Mouse (Mus musculus): ENCODE data around the gene Idh3g.

Idh3g gene

DNA sequence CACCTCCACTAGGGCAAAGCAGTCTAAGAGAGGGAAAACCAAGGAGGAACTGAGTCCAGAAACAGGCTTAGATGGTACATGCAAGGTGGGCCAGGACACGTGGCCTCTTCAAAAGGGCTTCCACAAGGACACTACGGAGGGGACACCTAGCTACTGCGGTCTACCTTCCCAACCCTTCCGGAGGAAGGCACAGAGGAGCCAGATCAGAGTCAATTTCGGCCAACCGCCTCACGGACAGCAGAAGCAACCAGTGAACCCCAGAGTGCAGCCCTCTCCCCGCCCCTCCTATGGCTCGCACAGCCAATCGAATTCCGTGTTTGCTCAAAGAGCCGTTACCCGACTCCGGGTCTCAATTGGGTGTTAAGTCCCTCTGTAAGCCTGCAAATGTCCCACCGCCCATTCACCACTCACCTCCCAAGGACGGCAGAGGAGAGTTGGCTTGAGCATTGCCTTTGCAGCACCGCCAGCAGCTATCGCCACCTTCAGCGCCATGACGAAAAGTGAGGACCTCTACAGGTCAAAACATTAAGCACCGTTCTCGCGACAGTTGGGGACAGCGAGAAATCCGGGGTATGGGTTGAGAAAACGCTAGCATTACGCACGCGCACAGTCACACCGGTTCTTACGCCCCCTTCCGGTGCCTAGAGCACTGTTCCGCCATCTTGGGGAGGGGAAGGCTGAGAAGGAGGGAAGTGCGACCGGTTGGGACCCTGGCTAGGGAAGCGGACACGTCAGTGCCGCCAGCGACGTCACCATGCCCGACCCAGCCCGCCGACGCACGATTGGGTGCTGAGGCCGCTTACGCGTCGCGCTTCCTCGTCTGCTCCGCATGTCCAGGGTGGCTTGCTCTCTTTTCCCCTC lies at the start of gene Idh3g, which contains the start of gene Ssr4:
TSS of gene Idh3g (minus strand) at position 534 of the 861 bp plus-strand sequence.
TSS of gene Ssr4 (plus strand) at position 665 of the 861 bp plus-strand sequence.
- peak; percentile 91 for DNase-seq (ENCODE audit: low spot score)

DNA sequence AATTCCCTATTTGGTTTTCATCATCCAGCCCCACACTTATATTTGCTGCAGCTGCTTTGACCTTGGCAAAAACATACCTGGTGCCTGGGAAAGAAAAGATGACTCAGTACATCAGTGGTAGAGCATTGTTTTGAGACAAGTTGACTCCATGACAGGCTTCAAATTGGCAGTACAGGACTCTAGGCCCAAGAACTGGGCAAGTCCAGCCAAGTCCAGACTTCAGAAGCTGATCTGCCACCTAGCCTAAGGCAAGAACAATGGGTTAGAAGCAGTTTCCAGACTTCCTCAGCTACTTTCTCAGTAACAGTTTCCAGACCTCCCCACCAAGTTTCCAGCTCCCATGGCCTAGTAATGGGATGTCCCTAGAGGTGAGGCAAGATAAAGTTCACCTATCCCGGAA lies 49.0 kb upstream of the Idh3g start:
- no peak for DNase-seq (ENCODE audit: low spot score)

DNA sequence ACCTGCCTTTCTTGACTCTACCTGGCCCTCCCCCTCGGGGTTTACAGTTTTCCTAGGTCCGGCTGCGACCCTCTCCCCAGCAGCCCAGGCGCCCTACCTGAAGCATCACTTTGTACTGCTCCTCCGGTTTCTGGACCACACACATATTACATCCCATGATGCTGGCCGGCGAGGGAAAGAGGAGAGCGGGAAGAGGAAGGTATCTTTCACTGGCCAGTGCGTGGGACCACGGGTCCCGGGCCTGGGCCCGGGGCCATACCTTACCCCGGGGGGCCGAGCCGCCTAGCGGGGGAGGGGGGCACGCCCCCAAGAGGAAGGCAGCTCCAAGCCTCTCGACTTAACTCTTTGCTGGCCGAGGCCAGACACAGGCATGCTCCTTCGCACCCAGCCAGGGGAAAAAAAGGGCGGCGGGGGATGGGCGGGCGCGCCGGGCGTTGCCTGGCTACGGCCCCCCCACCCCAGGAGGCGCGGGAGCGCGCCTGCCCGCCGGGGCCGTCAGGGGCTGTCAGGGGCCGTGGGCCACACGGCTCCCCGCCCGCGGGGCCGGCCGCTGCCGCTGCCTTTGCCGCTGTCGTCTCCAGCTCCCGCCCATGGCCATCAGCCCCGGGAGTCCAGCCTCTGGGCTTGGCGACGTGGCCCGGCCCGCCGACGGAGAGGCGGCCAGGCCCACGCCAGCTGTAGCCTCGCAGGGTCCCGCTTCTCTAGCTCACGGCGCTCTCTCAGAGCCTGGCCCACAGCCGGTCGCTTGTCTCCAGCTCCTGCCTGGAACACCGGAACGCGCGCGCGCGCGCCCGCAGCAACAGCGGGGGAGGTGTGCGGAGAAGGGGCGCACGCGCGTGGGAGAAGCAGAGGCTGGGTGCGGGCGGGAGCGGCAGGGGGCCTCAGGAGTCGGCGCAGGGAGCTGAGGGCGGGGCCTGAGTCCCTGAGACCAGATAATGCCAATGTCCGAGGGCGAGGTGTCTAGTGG lies 37.8 kb upstream of the Idh3g start, which contains the start of gene Pdzd4:
TSS of gene Pdzd4 (minus strand) at position 785 of the 967 bp plus-strand sequence.
- no peak for DNase-seq (ENCODE audit: low spot score)

DNA sequence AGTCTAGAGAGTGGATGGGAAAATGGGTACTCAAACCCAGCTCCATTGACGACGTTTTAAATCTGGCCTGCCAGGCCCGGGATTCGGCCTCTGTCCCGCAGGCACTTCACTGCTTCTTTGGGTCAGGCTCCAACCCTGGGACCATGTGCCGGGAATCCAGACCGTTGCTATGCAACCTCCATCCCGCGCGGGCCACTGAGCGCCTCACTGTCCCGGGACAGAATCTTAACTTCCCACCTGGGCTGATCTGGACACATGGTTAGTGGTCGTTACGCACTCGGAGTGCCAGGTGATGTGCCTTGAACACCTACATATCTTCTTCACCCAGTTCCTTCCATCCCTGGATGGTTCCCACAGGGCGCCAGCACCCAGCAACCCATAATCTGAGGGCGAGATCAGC lies 37.0 kb upstream of the Idh3g start:
- no peak for DNase-seq (ENCODE audit: low spot score)

DNA sequence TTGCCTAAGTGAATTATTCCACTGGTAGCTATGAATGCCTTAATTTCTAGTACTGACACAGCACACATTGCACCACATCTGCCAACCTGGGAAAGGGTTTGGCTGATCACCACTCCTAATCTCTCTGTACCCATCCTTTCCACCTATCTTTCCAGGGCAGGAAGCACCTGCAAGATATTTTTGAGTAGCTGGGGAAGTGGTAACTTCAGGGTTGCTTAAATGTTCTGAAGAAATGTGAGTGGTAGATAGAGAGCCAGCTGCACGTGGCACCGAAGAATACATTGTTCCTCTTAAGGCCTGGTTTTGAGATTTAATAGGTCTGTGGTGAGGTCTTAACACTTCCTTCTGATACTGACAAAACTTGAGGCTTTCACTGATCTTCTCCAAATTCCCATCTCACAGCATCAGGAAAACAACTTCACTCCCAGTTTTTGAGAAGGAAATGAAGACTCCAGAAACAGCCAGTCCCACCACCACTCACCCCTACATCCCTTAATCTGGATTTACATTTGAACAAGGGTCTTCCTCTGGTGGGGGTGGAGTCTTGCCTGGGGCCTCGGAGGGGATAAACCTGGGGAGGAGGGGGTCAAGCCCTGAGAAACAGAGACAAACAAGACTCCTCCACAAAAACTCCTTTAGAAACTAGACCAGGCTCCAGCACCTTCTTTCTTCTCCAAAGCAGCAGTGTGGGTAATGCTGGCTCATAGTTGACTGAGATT lies 30.1 kb upstream of the Idh3g start:
- DNase-seq (ENCODE audit: low spot score), result no peak

DNA sequence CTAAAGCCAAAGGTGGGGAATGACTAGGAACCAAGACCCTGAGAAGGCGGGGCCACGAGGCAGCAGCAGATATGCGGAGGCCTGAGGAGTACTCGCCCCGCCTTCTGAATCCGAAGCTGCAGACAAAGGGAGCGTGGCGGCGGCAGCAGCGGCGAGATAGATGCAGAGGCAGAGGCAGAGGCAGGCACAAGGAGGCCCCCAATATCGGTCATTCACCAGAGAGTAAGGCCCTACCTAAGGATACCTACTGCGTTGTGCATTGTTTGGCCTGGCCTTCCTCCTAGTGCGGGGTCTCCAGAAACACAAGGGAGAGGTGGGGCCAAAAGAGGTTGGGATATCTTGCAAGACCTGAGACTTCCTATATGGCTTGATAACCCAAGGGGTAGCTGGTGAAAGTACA lies 28.4 kb upstream of the Idh3g start:
- DNase-seq (ENCODE audit: low spot score), result no peak

DNA sequence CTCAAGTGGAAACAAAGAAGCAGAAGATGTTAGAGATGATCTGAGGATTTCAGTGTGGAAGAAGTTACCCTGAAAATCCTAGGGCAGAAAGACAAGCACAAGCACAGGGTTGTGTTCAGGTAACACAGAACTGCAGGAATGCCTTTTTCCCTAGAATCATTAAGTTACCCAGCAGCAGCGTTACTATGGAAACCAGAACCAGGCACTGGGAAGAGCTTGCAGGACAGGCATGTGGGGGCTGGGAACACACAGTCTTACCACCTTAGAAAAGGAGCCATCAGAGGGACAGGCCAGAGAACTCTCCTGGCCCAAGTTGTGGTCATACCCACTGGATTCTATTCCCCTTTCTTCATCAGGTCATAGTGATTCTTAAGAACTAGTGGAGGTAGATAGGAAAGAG lies 19.1 kb upstream of the Idh3g start:
- DNase-seq (ENCODE audit: low spot score), result no peak

DNA sequence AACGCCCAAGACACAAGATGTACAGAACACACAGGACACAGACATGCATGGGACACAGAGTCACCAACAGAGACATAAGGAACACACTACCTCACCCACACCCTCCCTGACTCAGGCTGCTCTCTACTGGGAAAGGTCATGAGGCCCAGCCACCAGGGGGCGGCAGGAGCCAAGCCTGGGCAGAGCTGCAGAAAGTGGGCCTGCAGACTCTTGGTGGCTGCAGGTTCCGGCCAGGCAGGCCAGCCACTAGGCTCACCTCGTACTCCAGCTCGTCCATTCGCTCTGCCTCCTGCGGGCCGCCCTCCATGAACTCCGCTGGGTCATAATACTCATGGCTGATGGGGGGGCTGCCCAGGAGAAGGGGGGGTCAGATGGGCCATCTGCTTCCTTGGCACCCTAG lies 11.8 kb upstream of the Idh3g start:
- DNase-seq (ENCODE audit: low spot score), result no peak

DNA sequence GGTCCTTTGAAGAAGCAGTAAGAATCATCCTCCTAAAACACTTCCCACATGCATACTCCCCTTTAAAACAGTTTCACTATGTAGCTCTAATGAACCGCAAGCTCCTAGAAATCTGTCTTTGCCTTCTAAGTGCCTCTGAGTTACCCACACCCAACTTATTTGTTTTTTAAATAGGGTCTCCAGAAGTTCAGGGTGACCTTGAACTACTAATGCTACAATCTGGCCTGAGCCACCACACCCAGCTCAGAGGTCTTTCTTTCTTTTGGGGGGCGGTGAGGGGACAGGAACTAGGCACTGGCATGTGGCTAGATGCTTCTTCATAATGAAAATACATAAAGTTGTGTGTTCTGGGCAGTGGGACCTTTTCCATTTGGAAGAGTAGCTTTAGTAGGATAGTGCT lies 10.8 kb upstream of the Idh3g start:
- no peak for DNase-seq (ENCODE audit: low spot score)

DNA sequence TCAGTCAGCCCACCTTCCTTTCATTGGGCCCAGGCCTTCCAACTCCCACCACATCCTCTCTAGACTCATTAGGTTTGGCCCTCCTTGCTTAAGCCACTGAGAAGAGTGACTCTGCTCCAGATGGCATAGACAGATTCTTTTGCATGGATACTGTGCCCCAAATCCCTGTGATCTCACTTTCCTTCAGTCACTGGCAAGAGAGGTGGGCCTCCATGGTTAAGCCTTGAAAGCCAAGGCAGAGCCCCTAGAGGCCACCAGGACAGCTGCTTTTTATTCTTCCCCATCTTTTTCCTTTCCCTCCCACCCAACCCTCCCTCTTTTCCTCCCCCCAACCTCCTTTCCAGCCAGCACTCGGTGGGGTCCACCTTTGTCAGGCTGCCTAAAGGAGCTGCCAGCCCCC lies 6.8 kb upstream of the Idh3g start:
- no peak for DNase-seq (ENCODE audit: low spot score)

DNA sequence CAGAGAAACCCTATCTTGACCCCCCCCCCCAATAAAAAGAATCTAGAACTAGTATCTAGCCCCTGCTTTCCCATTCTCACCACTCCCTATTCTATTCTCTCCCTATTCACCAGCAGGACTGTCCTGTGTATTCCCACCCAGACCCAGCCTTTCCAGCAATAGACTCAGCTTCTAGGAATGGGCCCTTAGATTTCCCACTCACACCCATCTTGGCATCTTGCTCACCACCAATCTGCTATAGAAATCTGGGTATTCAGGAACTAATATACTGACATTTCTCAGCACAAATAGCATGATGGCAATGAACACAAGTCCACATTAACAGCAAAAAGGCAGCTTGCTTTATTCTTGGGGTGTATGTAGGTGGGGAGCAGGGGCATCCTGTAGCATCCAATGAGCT lies 6.3 kb upstream of the Idh3g start:
- DNase-seq (ENCODE audit: low spot score), result no peak

DNA sequence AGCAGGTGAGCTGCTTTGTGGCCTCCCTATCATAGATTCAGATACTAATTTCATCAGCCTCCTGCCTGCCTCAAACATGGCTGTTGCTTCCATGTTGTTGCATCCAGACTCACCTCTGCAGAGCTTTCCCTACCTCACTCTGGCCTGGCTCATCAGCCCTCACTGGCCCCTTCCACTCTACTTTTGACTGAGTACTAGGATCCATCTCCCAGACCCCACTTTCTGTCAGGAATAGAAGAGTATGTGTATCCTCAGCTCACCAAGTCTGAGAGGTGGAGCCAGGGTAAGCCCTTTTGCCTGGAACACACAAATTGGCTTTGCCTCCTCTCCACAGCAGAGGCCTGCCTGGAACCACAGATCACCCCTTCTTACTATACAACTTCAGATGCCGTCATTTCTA lies 1.8 kb upstream of the Idh3g start:
- no peak for DNase-seq (ENCODE audit: low spot score)

DNA sequence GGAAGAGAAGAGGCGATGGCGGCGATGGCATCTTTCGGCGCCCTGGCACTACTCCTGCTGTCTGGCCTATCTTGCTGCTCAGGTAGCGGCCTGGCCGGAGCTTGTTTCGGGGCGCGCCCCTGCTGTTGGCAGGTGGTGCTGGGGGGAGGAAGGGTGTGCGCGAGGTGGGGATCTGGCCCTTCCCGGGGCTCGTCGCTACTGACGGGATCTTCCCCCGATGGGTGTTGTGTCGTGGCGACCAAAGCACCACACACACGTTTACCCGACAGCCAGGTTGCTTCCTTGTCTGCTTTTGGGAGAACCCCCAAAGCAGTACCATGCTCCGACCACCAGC lies 495 bp upstream of the Idh3g start:
- no peak for DNase-seq (ENCODE audit: low spot score)

DNA sequence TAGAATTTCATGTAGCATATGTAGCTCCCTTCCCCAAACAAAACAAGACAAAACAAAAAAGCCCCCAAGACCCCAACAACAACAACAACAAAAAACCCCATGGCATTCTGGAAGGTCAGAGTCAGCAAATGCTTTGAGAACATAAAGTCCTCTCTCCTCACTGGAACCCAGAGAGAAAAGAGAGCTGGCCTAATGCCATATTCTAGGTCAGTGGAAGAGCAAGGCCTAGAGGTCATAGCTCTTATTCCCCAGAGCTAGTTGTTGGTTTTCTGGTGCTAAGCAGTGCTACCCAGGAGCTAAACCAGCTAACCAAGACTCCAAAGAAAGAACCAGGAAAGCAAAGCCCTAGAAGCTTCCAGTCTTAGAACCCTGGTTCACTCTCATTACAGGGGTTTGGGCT lies 1.0 kb downstream of the Idh3g start:
- DNase-seq (ENCODE audit: low spot score), result no peak

DNA sequence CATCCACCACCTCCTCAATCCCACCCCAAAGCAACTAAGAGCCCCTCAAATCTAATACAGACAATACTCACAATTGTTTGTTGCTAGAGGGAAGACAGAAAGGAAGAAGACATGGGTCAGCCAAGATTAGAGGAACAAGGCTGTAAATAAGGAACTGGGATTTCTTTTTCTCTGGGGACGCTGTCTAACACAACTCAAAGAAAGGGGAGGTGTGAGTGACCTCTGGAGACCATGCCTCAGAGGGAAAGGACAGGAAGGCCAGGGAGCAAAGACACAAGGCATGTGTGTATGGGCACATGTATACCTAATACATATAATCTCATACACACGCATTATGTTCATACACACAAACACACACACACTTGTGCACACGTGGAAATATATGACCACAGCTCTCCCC lies 4.5 kb downstream of the Idh3g start:
- DNase-seq (ENCODE audit: low spot score), result no peak

DNA sequence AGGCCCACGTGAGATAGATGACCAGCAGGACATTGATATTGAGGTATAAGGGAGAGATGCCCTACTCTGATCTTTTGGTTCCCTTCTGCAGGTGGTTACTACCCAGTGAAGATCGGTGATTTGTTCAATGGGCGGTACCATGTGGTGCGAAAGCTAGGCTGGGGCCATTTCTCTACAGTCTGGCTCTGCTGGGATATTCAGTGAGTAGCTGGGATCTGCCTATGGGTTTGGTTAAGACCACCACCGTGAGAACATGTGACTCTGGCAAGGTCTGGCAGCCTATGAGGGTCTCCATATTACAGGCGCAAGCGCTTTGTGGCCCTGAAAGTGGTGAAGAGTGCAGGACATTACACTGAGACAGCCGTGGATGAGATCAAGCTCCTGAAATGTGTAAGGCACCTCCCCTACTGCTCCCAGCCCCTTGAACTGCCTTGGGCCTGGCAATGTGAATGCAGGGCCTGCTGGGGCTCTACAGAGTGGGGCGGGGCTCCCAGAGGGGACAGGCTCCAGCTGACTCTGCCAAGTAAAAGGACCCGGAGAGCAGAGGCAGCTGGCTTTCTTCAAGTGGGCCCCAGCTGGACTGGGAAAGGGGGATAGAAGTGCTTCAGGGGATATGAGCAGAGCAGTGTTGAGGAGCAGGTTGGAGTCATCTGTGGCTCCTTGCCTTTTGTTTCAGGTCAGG lies 11.8 kb downstream of the Idh3g start:
- DNase-seq (ENCODE audit: low spot score), result no peak

DNA sequence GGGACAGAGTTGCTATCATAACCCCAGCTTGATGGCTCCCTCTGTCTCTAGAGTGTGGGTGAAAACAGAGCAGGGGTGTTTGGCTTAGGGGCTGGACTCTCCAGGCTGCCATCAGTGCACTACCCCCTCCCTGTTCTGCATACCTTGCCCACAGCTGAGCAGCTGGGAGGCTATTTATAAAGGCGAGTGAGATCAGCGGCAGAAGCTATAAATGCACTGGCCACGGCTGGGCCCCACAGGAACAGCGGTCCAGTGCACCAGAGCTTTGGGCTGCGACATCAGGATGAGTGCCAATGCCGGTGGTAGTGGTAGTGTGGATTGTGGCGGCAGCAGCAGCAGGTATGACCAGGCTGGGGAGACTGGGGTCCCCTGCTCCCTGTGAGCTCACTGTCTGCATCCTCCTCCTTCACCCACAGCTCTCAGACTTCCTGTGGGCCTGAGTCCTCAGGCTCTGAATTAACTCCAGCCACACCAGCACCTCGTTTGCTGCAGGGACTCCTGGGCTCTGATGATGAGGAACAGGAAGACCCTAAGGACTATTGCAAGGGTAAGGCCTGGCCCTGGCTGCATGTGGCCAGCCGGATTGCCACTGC lies 12.4 kb downstream of the Idh3g start, which contains the start of gene Srpk3:
TSS of gene Srpk3 (plus strand) at position 238 of the 593 bp plus-strand sequence.
- DNase-seq (ENCODE audit: low spot score), result no peak

DNA sequence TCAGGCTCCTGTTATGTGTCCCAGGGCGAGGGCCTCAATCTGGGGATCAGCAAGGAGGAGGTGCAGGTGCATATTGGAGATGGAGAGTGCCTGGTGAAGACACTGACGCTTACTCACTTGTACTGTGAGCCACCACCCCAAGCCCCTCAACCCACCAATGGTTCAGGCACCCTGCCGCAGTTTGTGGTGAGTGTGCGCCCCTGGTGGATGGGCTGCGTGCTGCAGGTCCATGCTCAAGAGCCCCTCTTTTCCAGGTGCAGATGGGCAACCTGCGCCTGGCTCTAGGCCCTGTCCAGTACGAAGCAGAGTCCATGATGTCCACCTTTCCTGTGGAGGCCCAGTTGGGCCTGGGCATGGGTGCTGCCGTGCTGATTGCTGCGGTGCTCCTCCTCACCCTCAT lies 19.4 kb downstream of the Idh3g start:
- no peak for DNase-seq (ENCODE audit: low spot score)

DNA sequence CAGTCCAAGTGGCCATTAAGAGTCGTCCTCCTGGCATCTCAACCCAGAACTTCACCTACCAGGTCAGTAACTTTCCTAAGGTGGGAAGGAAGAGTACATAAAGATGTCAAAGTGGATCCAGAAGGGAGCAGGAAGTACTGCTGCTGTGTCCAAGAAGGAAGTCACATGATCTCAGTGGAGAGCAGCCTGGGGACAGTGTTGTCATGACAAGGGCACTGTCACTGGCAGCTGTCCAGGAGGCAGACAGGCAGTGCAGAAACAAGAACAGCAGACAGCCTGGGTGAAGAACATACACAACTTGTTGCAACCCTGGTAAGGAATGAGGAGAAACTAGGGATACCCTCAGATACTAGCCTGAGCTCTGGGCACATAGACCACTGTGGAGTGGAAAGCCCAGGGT lies 21.4 kb downstream of the Idh3g start:
- DNase-seq (ENCODE audit: low spot score), result no peak

DNA sequence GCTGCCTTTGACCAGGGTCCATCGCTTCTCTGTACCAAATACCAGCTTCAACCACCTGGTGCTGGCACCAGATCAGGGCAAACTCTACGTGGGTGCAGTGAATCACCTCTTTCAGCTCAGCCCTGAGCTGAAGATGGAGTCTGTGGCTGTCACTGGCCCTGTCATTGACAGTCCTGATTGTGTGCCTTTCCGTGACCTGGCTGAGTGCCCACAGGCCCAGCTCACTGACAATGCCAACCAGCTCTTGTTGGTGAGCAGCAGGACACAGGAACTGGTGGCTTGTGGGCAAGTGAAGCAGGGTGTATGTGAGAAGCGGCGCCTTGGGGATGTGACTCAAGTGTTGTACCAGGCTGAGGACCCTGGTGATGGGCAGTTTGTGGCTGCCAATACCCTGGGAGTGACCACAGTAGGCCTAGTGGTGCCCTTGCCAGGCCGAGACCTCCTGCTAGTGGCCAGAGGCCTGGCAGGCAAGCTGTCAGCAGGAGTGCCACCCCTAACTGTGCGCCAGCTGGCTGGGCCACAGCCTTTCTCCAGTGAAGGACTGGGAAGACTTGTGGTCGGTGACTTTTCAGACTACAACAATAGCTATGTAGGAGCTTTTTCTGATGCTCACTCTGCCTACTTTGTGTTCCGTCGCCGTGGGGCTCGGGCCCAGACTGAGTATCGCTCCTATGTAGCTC lies 27.9 kb downstream of the Idh3g start:
- no peak for DNase-seq (ENCODE audit: low spot score)
